Mouse (Mus musculus) heart, embryonic 13.5 days (tissue): ENCODE data around the gene Iqcf6. TPM values are rescaled to one million over a fixed set of nuclear protein-coding genes. Genes with fewer than 3 reads are reported as not detected.

ENCODE experiments used
- polyA plus RNA-seq: library from polyadenylated mRNA; unstranded; fragments of >200 nt; fragmentation: Nextera tagmentation; extraction: Ambion mirVana; gene quantifications from 2 replicates; pipeline ENCODE4 v1.2.1, GENCODE M21; 2015

Iqcf6 gene
- polyA plus RNA-seq, 1 experiment from 2014 or later = not detected

Other genes with a start within 250 kb of the Iqcf6 start
- 659 and 696 TPM in 2 replicates for gene Rpl29, start 197.1 kb upstream of the Iqcf6 start, polyA plus RNA-seq
- 25.7 and 27.2 TPM in 2 replicates for gene Acy1, start 188.3 kb upstream of the Iqcf6 start, polyA plus RNA-seq
- 7.4 and 7.7 TPM in 2 replicates for gene Abhd14b, start 179.1 kb upstream of the Iqcf6 start, polyA plus RNA-seq
- 44.8 and 53.3 TPM in 2 replicates for gene Abhd14a, start 178.9 kb upstream of the Iqcf6 start, polyA plus RNA-seq
- 82.0 and 85.0 TPM in 2 replicates for gene Pcbp4, start 173.3 kb upstream of the Iqcf6 start, polyA plus RNA-seq
- gene Gpr62, start 160.6 kb upstream of the Iqcf6 start, polyA plus RNA-seq = 0.19 and 0.31 TPM in 2 replicates
- 29.2 and 29.7 TPM in 2 replicates for gene Rrp9, start 150.6 kb upstream of the Iqcf6 start, polyA plus RNA-seq
- gene Parp3, start 149.6 kb upstream of the Iqcf6 start, polyA plus RNA-seq = 1.2 and 1.6 TPM in 2 replicates
- not detected in 2 replicates for gene Iqcf1, start 126.6 kb upstream of the Iqcf6 start, polyA plus RNA-seq
- not detected in 2 replicates for gene Iqcf5, start 112.0 kb upstream of the Iqcf6 start, polyA plus RNA-seq
- gene Iqcf3, start 65.0 kb upstream of the Iqcf6 start, polyA plus RNA-seq = not detected in 2 replicates
- gene Iqcf4, start 55.6 kb upstream of the Iqcf6 start, polyA plus RNA-seq = not detected in 2 replicates
- 0.09 TPM in 1 of 2 replicates, not detected in the other for gene Grm2, start 29.5 kb downstream of the Iqcf6 start, polyA plus RNA-seq
- gene Tex264, start 59.3 kb downstream of the Iqcf6 start, polyA plus RNA-seq = 34.7 and 43.2 TPM in 2 replicates
- gene Rad54l2, start 162.6 kb downstream of the Iqcf6 start, polyA plus RNA-seq = 4.1 and 4.2 TPM in 2 replicates
- gene Dcaf1, start 195.3 kb downstream of the Iqcf6 start, polyA plus RNA-seq = 12.8 and 15.6 TPM in 2 replicates